Mouse (Mus musculus): ENCODE measurements around the gene Cfap43.

DNA sequence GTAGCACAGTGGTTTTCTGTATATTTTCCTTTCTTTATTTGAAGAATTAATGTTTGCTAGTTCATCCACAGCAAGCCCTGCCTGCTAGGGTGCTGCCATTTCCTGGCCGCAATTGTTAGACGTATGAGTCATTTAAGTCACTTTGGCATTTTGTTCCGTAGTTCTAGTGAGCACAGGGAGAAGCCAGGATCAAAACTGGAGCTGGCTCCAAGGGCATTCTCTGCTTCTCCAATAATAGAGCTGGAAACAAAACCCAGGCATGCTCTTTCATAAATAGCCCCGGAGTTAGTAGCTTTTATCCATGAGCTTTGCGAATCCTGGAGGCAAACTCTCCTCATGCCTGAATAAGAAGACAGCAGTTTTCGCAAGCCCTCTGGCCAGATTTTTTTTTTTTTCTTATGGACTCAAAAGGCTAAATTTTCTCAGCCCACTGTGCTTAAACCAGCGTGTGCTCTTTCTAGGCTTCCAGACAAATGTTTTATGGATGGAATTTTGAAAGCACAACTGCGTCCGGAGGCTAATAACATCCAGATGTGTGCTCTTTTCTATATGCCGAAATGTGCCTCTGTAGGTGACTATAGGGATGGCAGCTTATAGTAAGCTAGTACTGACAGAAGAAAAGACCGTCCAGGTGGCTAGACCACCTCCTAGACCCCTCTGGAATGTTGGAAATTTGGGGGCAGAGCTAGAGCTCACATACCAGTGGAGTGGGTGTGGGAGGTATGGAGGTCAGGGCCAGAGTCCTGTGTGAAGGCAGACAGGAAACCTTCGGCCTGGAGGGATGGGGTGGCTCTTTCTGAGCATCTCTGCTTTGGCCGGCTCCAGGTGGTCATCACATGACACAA lies 64.9 kb downstream of the Cfap43 start:
- TF ChIP-seq CTCF (IDR thresholded peaks at IDR 0.05; ENCODE audit: extremely low read depth, insufficient read depth, insufficient read length, insufficient replicate concordance) (no peak), POLR2A (IDR thresholded peaks at IDR 0.05; ENCODE audit: low read depth, low read length) (no peak)
